Mouse (Mus musculus): ENCODE measurements around the gene Mvk.
A peak's percentile ranks its signal among the peaks of the same experiment; 100 is the strongest.

The Mvk gene

DNA sequence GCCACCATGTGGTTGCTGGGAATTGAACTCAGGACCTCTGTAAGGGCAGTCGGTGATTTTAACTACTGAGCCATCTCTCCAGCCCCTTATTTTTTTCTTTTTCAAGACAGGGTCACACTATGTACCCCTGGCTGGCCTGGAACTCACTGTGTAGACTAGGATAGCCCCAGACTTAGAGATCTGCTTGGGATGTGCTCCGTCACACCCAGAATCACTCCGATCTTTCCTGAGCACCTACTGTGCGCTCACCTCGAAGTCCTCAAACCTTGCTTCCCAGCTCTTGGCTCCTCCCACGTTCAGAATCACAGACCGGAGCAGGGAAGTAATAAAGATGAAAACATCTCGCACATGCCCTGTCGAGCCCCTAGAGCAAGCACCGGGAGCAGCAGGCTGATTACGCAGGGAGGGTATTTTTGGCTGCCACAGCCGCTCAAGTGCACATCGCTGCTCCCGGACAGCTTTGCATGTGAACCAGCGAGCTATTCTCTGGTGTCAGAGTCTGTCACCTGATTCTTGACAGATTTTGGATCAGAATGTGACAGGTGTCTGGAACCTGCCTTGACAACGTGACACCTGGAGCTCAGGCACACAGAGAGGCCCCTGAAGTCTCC is 13.0 kb downstream of the Mvk start:
- DNase-seq (ENCODE audit: low spot score), result no peak

DNA sequence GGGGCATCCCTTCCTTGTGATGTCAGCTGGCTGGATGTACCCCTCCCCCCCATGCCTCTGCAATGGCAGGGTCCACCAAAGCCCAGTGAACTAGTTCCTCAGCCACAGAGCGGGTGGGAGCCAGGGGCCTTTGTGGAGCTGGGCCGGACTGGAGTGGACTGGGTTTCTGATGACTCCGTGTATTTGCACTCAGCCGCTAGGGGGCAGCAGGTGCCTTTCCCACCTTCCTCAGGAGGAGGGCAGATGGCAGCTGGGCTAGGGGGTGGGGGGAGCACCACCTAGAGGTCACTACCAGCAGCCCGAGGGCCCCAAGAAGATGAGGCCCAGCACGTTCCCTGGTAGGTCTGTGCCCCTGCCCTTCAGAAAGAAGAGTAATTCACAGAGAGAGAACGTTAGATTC is 17.2 kb downstream of the Mvk start:
- peak; percentile 83 for DNase-seq (ENCODE audit: low spot score)

DNA sequence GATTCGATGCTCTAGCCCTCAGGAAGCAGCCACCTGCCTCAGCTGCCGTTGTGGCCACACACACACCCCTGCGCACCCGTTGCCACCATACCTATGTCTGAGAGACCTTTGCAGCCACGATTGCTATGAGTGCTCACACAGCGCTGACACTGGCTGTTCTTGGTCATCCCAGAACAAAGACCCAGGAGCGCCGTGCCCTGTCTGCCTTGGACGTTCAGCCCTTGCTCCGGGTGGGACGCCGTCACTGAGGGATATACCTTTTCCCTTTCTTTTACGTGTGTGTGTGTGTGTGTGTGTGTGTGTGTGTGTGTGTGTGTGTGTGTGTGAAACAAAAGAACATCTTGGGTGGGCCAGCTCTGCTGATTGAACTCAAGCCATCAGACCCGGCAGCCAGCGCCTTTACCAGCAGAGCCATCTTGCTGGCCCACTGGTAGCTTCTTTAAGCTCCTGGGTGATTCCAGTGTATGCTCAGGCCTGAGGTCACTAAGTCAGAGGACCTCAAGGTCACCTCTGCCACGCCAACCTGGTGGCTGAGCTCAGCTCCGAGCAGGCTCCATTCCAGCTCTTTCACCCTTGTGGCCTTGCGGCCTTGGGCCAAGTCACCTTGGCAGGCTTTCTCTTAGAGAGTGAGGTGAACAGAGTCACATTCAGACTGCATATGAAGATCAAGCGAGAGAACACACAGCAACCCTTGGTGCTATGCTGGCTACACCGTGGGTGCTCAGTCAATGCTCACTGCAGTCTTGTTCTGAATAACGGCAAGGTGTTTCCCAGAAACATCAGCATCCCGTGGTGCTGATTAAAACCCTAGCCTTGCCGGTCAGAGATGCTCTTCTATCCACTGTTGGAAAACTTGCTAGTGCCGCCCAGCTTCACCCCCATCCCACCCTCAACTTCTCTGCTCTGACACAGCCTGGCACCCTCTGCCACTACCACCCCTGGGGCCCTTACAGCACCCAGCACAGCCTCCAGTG is 18.3 kb downstream of the Mvk start:
- no peak for DNase-seq (ENCODE audit: low spot score)

DNA sequence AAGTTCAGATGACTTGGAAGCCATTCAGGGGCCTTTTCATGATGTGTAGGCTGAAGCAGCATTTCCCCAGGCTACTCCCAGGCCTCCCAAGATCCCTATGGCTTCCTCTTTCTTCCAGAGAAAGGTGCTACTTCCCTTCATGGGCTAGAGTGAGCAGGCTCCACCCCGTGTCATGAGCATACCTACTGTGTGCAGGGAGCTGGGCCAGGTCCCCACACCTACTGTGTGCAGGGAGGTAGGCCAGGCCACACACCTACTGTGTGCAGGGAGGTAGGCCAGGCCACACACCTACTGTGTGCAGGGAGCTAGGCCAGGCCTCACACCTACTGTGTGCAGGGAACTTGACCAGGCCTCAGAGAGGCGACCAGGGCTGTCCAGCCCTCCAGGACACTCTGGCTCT is 20.5 kb downstream of the Mvk start:
- no peak for DNase-seq (ENCODE audit: low spot score)

DNA sequence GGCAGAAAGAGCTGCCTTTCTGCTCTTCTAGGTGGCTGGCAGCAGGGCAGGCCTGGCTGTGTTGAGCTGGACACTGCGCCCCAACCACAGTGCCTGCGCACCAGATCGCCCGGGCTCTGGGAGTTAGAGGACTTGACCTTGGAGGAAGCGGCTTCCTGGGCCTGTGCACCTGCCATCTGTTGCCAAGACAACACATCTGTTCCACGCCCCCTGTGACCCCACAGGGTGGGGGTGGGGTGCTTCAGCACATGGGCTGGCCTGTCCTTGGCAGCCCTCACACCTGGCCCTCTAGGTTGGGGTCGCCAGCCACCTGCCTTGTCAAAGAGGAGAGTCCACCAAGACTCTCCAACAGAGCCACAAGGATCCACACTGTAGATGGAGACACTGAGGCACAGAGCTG is 21.6 kb downstream of the Mvk start:
- peak; percentile 47 for DNase-seq (ENCODE audit: low spot score)

DNA sequence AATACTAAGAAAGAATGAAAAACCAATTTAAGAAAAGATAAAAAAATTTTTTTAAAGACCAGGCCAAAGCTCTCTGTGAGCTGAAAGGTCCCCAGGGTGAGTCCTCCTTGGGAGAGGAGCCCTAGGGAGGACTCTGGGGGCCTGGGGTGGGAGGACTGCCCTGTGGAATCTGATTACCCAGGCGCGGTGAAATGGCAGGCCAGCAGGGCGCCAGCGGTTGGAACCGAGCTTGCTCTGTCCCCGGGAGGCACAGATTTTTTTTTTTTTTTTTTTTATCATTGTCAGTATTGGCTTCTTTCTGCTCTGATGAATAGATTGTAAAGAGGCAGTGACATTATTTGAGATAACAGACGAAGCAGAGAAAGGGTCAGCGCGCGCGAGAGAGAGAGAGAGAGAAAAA is 22.9 kb downstream of the Mvk start:
- DNase-seq (ENCODE audit: low spot score), result no peak

DNA sequence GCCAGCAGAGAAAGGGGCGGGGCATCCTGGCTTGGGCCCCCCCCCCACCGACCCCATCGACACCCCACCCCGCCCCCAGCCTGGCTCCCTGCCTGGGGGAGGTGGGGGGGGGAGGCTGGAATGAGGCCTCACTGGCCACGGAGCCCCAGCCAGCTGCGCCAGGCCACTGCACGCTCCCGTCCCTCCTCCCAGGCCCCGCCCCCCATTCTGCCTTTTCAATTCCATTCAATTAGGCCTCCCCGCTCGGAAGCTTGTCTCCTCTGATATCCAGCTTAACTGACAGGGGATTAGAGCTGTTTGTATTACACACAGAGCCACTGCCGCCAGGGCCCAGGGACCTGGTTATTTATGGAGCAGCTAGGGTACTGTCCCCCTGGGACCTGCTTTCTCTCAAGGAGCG is 23.4 kb downstream of the Mvk start:
- DNase-seq (ENCODE audit: low spot score), result peak; percentile 68

DNA sequence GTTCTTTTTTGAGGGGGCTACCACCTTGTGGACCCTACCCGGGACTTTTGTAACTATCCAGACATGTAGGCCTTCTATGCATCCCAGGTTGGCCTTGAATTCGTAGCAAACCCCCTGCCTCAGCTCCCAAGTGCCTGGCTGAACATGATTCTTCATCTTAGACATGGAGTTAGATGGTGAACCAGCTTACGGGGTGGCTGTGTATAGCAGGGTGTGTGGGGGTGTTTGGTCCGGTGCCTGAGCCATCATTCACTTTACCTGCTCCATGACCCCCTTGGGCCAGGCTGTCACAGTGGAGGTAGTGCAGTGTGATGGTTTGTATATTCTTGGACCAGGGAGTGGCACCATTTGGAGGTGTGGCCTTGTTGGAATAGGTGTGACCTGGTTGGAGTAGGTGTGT is 23.9 kb downstream of the Mvk start:
- DNase-seq (ENCODE audit: low spot score), result no peak

DNA sequence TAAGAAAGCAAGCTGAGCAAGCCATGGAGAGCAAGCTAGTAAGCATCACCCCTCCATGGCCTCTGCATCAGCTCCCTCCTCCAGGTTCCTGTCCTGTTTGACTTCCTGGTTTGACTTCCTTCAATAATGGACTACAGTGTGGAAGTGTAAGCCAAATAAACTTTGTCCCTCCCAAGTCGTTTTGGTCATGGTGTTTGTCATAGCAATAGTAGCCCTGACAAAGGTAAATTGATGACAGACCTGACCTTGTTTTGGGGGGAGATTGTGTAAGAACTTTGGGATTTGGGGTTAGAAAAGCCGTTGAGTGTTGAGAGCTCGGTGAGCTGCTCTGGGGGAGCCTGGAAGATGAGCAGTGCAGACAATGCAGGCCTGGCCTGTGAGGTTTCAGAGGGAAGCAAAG is 26.3 kb downstream of the Mvk start:
- no peak for DNase-seq (ENCODE audit: low spot score)

DNA sequence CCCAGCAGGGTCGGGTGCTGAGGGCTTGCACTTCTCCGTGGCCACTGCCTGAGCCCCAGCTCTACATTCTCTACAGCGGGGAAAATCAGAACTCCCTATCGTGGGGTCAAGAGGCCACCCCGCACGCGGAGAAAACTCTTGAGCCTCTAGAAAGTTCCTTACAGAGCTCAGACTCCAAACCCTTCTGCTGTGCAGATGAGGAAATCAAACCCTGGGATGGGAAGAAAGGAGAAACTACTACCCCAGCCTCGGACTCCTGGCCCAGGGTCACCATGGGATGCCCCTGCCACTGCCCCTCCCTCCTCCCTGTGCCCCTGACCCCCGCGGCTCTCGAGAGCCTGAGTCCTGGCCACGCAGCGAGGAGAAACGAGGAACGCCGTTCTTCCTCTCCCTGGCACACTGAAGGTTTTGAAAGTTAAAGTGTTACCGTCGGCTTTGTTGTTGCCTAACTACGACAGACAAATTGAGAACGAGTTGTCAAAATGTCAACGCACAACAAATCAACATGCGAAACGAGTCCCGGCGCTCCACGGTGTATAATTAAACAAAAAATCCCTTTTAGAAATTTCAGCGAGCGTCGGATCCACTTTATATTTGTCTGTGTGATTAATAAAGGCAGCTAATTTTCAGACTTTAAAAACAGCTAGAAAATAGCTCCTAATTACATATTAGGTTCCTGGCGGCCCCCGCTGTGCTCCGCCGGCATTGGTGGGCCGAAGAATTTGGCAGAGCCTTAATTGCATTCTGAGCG is 30.8 kb downstream of the Mvk start:
- no peak for DNase-seq (ENCODE audit: low spot score)

DNA sequence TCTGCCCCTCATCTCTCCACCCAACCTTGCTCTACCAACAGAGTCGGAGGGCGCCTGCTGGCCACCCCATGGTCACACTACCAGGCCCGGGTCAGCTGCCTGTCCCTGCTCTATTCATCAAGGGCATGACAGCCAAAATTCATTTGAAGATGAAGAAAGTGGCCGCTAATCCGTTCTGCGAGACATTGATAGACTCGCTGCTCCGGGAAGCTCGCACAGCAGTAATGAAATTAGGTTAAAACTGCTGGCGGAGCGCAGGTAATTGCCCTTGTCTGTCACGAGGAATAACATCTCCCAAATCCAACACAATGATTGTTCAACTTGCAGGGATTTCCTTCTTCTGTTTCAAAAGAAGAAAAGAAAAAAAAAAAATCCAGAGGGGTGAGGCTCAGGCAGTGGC is 34.2 kb downstream of the Mvk start:
- DNase-seq (ENCODE audit: low spot score), result no peak

DNA sequence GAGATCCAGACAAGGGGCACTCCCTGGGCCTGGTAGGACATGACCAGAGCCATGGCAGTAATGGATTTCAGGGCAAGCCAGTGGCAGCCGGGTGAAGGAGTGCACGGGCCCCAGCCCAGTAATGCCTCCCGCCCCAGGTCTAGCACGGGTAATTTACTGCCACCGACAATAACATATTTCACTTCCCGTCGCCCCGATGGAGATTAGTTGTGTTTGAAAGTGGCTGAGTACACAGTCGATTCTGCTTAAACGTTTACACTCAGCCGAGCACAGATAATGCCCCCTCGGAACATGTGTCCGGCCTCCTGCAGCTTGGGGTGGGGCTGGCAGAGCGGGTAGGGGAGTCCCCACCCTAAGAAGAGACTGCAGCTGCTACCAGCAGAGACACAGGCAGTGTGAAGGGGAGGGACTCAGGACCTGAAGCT is 38.5 kb downstream of the Mvk start:
- DNase-seq (ENCODE audit: low spot score), result no peak

DNA sequence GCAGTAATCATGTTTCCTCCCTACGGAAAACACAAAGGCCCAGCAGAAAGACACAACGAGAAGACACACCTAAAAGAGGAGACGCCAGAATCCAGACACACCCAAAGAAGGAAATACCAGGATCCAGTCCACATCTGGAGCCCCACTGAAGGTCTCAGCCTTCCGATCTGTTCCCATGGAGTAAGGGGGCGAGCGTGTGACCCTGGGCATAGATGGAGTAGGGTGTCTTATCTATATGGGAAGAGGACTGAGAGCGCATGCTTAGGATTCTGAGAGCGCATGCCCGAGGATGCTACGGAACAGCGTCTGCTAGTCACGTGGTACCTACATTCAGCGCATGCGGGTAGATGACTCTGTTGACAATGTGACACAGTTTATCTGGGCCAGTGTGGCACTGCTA is 41.6 kb downstream of the Mvk start:
- DNase-seq (ENCODE audit: low spot score), result no peak

DNA sequence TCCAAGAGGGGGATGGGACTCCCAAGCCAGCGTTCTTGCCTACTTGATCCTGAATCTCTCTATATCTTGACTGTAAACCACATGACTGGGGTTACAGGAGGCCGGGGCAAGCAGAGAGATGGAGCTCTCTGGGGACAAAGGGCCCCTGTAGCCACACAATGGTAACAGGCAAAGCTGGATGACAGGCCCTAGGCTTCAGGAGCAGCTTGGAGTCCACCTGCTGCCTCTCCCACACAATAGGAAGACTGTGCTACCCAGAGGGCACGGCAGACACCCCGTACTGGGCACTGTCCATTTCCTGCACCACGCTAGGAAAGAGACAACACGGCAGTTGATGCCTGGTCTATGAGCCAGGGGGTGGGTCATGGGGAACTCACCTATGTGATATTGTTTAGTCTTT is 45.5 kb downstream of the Mvk start:
- DNase-seq (ENCODE audit: low spot score), result no peak

DNA sequence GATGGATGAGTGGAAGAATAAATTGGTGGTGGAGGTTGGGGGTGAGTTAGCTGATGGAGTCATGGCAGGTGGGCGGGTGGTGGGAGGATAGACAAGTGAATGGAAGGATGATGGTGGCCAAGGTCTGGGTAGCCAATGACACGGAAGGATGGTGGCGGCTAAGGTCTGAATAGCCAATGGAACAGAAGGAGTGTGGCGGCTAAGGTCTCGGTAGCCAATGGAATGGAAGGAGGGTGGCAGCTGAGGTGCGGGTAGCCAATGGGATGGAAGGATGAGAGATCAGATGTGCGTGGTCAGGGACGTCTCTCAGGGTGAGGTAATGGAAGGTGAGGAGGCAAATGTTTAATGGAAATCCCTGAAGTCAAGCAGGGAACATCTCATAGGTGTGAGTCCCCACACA is 46.2 kb downstream of the Mvk start:
- no peak for DNase-seq (ENCODE audit: low spot score)

DNA sequence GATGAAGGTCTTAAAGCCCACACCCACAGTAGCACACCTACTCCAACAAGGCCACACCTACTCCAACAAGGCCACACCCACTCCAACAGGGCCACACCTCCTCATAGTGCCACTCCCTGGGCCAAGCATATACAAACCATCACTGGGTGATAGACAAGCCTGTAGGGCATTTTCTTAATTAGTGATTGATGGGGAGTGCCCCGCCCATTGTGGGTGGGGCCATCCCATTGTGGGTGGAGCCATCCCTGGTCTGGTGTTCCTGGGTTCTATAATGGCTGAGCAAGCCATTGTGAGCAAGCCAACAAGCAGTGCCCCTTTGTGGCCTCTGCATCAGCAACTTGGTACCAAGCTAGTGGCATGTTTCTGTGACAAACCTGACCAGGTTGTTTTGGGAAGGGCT is 50.7 kb downstream of the Mvk start:
- DNase-seq (ENCODE audit: low spot score), result no peak

DNA sequence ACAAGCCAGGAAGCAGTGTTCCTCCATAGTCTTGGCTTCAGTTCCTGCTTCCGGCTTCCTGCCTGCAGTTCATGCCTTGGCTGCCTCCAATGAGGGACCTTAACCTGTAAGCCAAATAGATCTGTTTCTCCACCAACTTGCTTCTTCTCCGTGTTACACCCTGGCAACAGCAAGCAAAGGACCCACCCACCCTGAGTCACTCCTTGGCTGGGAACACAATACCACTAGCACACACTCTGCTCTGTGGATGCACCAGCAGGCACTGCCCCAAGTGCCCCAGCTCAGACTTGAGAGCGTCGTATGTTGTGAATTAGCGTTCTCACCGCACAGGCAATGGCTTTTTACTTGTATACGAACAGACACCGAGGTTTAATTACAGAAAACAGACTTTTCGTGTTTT is 57.2 kb downstream of the Mvk start:
- DNase-seq (ENCODE audit: low spot score), result no peak

DNA sequence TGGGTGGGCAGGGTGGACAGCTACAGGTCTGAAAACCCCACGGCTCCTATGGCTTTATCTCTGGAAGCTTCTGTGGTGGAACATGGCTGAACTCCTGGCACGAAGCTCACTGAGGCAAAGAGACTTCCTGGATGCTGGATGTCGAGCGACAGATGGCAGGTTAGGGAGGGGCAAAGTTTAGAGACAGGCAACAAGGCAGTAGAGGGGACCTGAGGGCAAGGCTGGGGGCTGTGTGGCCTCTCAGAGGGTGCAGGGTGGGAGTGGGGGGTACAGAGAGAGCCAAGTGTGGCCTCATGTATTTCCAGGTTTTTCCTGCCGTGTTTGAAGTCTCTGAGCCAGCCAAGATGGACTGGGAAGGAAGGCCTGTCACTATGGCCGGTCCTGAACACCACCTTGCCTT is 60.8 kb downstream of the Mvk start:
- no peak for DNase-seq (ENCODE audit: low spot score)

DNA sequence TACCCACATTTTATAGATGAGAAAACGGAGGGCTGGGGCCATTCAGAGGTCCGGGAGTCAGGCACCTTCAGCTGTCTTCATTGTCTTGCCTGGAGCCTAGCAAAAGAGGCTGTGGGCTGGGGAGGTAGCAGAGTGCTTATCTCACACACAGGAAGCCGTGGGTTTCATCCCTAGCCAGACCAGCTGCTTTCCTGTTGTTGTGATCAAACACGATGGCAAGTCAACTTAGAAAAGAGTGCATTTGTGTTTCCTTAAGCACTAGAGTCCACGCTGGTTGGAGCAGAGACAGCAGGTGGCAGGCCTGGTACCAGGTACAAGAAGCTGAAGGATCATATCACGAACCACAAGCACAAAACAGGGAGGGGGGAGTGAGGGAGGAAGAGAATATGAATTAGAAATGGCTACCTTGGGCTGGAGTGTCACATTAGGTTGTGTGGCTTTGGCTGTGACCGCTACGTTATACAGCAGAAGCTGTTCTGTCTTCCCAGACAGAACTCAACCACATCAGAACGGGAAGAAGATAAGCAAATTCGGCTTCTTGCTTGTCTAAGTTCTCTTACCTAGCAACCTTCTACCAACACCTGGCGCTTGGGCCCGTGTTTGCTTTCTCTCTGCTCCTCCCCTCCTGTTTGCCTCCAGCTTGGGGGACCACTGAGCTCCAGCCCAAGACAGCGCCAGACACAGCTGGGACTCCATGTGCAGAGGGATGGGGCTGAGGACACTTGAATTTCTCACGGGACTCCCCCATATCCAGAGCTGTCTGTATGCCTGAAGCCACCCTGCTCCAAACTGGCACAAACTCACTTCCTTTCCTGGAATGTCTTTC is 61.4 kb downstream of the Mvk start:
- no peak for DNase-seq (ENCODE audit: low spot score)

DNA sequence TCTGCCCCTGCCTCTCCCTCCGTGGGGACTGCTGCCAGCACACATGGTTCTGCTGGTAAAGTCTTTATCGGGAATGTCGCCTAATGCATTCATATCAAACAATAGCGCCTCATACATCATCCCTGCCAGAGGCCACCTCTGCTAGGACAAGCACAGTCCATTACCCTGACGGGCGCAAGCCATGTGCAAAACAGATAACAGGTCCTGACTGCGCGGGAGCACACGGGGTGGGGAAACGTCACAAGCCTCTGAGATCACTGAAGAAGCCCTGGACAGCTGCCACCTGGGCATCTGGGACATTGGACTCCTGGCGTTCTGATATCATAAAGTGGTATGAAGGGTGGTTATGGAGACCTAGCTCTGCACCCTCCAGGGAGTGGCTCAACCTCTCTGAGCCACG is 63.3 kb downstream of the Mvk start:
- no peak for DNase-seq (ENCODE audit: low spot score)

DNA sequence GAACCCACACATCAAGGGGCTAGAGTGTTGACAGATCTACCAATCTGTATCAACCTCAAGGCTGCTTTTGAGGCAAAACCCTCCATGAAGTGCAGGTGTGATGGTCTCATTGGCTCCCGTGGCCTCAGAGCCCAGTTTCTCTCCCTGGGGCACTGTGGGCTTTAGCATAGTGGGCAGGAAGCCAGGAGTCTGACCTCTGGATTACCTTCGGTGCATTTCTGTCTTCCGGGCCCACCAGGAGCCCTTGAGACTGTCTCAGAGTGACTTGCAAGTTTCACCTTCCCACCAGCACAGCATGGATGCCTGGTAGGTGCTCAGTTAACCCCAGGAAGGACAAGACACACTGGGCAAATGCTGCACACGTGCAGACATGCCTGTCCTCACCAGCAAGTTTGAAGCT is 63.9 kb downstream of the Mvk start:
- DNase-seq (ENCODE audit: low spot score), result no peak

DNA sequence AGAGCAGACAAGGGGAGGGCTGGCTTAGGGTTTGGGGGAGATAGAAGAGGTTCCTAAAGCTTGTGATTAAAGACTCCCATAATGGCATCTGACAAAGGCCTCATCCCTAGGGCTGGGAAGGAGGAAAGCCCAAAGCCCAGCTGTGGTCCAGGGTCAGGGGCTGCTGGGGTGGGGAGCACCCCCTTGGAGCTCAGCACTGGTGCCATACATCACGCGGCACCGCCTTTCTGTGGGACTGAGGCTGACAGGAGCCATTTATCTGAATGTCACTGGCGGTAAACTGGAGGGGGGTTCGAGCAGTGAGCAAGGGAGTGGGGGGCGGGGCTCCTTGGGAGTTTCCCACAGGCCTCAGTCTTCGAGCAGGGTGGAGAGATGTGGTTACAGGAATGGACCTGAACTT is 65.4 kb downstream of the Mvk start:
- no peak for DNase-seq (ENCODE audit: low spot score)
